Mouse (Mus musculus) lung, adult 2 months (tissue): Measurements from ENCODE around the gene Trpv6.

ENCODE experiments used
- CTCF ChIP-seq: fragments of 200-500 bp; IDR thresholded peaks from 2 replicates; pipeline ENCODE4 v1.5.1; 2011; ENCODE audit warnings: mild to moderate bottlenecking, low read length, control low read depth; ENCODE audit not compliant: insufficient read depth
- POLR2A ChIP-seq: fragments of 200-500 bp; IDR thresholded peaks from 2 replicates; pipeline ENCODE4 v1.6.1; 2011; ENCODE audit warnings: low read depth, mild to moderate bottlenecking, control low read depth, low read length, borderline replicate concordance; ENCODE audit errors: extremely low read depth

GRCm38 (mm10) chr6:41646220-41646619 is 10.0 kb upstream of the Trpv6 start:
- TF ChIP-seq POLR2A (no peak), CTCF (no peak)
